Mouse (Mus musculus): ENCODE data around the gene Rab1b.

The Rab1b gene

GRCm38 (mm10) chr19:5069978-5070377 lies 36.9 kb downstream of the Rab1b start:
- ChIA-PET POLR2A (interaction anchor here in 3 of 4 experiments (0.6 to 11.3 kb wide), 5 partner anchors 10 to 46 kb away, joined by 3 to 197 read pairs (median 4); partner anchors contain the start of genes Rin1 (in 1 of the 3) and Slc29a2 (in 1 of the 3)), CTCF (interaction anchor here in 2 of 4 experiments (1.0 to 4.2 kb wide), 4 partner anchors 14 to 18 kb away, joined by 3 to 44 read pairs (median 15); partner anchors contain the start of genes Rin1 (in 1 of the 2) and Yif1a (in 1 of the 2))

DNA sequence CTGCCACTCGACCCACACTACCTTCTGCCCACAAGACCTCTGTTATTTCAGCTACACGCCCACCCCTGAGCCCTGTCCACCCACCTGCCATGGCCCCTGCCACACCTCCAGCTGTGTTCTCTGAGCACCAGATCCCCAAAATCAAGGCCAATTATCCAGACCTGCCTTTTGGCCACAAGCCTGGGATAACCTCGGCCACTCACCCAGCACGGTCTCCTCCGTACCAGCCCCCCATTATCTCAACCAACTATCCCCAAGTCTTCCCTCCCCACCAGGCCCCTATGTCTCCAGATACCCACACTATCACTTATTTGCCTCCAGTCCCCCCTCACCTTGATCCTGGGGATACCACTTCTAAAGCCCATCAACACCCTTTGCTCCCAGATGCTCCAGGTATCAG lies 37.4 kb downstream of the Rab1b start:
- ChIA-PET POLR2A (interaction anchor here in 3 of 4 experiments (0.7 to 11.3 kb wide), 5 partner anchors 9 to 46 kb away, joined by 3 to 197 read pairs (median 4); partner anchors contain the start of genes Rin1 (in 1 of the 3) and Slc29a2 (in 1 of the 3)), CTCF (interaction anchor here in 2 of 4 experiments (1.0 to 4.2 kb wide), 6 partner anchors 13 to 19 kb away, joined by 3 to 44 read pairs (median 4); partner anchors contain the start of genes Rin1 (in 1 of the 2) and Yif1a (in 1 of the 2))

DNA sequence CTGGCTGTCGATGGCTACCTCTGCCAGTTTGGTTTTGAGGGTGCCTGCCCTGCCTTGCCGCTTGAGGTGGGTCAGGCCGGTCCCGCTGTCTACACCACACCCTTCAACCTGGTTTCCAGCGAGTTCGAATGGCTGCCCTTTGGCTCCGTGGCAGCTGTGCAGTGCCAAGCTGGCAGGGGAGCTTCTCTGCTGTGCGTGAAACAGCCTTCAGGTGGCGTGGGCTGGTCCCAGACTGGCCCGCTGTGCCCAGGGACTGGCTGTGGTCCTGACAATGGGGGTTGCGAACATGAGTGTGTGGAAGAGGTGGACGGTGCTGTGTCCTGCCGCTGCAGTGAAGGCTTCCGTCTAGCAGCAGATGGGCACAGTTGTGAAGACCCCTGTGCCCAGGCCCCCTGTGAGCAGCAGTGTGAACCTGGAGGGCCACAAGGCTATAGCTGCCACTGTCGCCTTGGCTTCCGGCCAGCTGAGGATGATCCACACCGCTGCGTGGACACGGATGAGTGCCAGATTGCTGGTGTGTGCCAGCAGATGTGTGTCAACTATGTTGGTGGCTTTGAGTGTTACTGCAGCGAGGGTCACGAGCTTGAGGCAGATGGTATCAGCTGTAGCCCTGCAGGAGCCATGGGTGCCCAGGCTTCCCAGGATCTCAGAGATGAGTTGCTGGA lies 38.2 kb downstream of the Rab1b start:
- POLR2A ChIA-PET = interaction anchor here in 3 of 4 experiments (0.7 to 11.3 kb wide), 11 partner anchors 10 to 388 kb away, joined by 3 to 197 read pairs (median 4); partner anchors contain the start of genes AC124502.3 (in 1 of the 3), B4gat1 (in 1 of the 3), Rin1 (in 1 of the 3) and Slc29a2 (in 1 of the 3)
- CTCF ChIA-PET = interaction anchor here in 3 of 4 experiments (0.8 to 4.2 kb wide), 7 partner anchors 12 to 82 kb away, joined by 3 to 44 read pairs (median 4); partner anchors contain the start of genes Rin1 (in 1 of the 3) and Yif1a (in 1 of the 3)

GRCm38 (mm10) chr19:5067867-5068569 lies 38.9 kb downstream of the Rab1b start, which contains the start of gene Cd248:
TSS of gene Cd248 (plus strand) at chr19:5068078.
- ChIA-PET POLR2A (interaction anchor here (0.6 to 11.3 kb wide), 26 partner anchors 9 to 1515 kb away, joined by 3 to 197 read pairs (median 4); partner anchors contain the start of genes Yif1a (in 2 of the 4), AC124502.3 (in 1 of the 4), B4gat1 (in 1 of the 4) and Brms1 (in 1 of the 4)), CTCF (interaction anchor here (0.6 to 4.2 kb wide), 23 partner anchors 9 to 1366 kb away, joined by 3 to 44 read pairs (median 4); partner anchors contain the start of genes AC124502.3 (in 1 of the 4), B4gat1 (in 1 of the 4), Rab1b (in 1 of the 4) and Rin1 (in 1 of the 4))

GRCm38 (mm10) chr19:5067040-5067799 lies 39.7 kb downstream of the Rab1b start:
- ChIA-PET POLR2A (interaction anchor here (0.6 to 11.3 kb wide), 21 partner anchors 8 to 257 kb away, joined by 3 to 197 read pairs (median 4); partner anchors contain the start of genes Yif1a (in 2 of the 4), Brms1 (in 1 of the 4) and Rin1 (in 1 of the 4)), CTCF (interaction anchor here (0.6 to 4.2 kb wide), 17 partner anchors 8 to 488 kb away, joined by 3 to 44 read pairs (median 4); partner anchors contain the start of genes Rab1b (in 1 of the 4), Rin1 (in 1 of the 4) and Yif1a (in 1 of the 4))

GRCm38 (mm10) chr19:5065104-5065503 lies 41.8 kb downstream of the Rab1b start:
- ChIA-PET POLR2A (interaction anchor here in 3 of 4 experiments (0.6 to 11.3 kb wide), 3 partner anchors 9 to 252 kb away, joined by 3 to 197 read pairs (median 5); partner anchors contain the start of gene Rin1 (in 1 of the 3)), CTCF (interaction anchor here in 2 of 4 experiments (1.1 kb wide), 2 partner anchors 11 to 15 kb away, joined by 3 to 4 read pairs; partner anchors contain the start of gene Rin1 (in 1 of the 2))

DNA sequence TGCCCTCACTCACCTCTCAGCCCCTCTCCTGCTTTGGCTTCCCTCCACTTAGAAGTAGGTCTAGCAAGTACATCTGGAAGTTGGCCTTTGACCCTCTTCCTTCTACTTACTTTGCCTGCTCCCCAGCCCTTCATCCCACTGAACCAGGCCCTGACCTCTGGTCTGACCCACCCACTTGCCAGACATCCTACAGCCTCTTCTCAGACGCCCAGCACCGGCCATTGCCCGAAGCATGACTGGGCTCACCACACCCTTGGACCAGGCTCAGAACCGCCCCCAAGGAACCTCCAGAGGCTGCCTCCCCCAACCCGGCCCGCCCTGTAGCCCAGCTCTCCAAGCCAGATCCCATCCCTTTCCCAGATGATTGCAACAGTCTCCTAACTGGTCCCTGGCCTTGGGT lies 44.4 kb downstream of the Rab1b start:
- ChIA-PET CTCF (interaction anchor here in 3 of 4 experiments (0.6 to 3.0 kb wide), 4 partner anchors 9 to 76 kb away, joined by 3 to 13 read pairs (median 5); no protein-coding TSS in a partner anchor), POLR2A (interaction anchor here in 3 of 4 experiments (0.6 to 13.6 kb wide), 5 partner anchors 7 to 273 kb away, joined by 4 to 197 read pairs (median 25); partner anchors contain the start of genes Cd248 (in 1 of the 3) and Rin1 (in 1 of the 3))

DNA sequence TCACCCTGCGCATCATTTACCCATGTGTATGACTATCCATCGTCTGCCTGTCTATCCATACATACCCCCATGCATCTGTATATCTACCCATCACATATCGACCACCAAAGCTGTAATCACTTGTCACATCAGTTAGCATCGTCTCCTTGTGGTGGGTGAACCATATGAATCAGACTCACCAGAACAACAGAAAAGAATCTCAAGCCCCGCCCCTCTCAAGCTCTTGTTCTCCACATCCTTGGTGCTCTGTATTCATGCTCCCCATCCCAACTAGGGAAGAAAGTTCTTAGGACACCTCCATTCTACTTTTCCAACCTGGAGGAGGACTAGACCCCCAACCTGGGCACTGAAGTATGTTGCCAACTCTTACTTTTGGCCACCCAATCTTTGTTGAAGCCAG lies 44.8 kb downstream of the Rab1b start:
- ChIA-PET POLR2A (interaction anchor here in 3 of 4 experiments (1.7 to 13.6 kb wide), 4 partner anchors 8 to 10 kb away, joined by 7 to 197 read pairs (median 55); partner anchors contain the start of genes Cd248 (in 1 of the 3) and Rin1 (in 1 of the 3)), CTCF (interaction anchor here in 3 of 4 experiments (0.5 to 3.0 kb wide), 5 partner anchors 8 to 455 kb away, joined by 3 to 13 read pairs (median 7); no protein-coding TSS in a partner anchor)

- ChIA-PET CTCF (interaction anchor here in 3 of 4 experiments (0.6 to 3.0 kb wide), 9 partner anchors 8 to 105 kb away, joined by 3 to 13 read pairs (median 6); partner anchors contain the start of gene Rin1 (in 1 of the 3)), POLR2A (interaction anchor here (0.5 to 13.6 kb wide), 23 partner anchors 9 to 1211 kb away, joined by 3 to 197 read pairs (median 5); partner anchors contain the start of genes Rin1 (in 3 of the 4), AC124502.3 (in 1 of the 4), B4gat1 (in 1 of the 4) and Cd248 (in 1 of the 4))
Measured at GRCm38 (mm10) chr19:5060365-5061330, 46.2 kb downstream of the Rab1b start.

GRCm38 (mm10) chr19:5058801-5059771 lies 47.8 kb downstream of the Rab1b start:
- CTCF ChIA-PET = interaction anchor here in 3 of 4 experiments (0.5 to 11.3 kb wide), 22 partner anchors 8 to 682 kb away, joined by 3 to 201 read pairs (median 6); partner anchors contain the start of genes Cd248 (in 2 of the 3), AC124502.3 (in 1 of the 3), B4gat1 (in 1 of the 3) and Lrfn4 (in 1 of the 3)
- POLR2A ChIA-PET = interaction anchor here (0.6 to 13.6 kb wide), 42 partner anchors 8 to 537 kb away, joined by 3 to 197 read pairs (median 4); partner anchors contain the start of genes AC124502.3 (in 3 of the 4), B4gat1 (in 3 of the 4), Cd248 (in 3 of the 4) and Rin1 (in 3 of the 4)

GRCm38 (mm10) chr19:5057876-5058775 lies 48.7 kb downstream of the Rab1b start:
- CTCF ChIA-PET = interaction anchor here in 3 of 4 experiments (0.6 to 11.3 kb wide), 16 partner anchors 8 to 443 kb away, joined by 3 to 201 read pairs (median 6); partner anchors contain the start of genes Cd248 (in 2 of the 3), AC124502.3 (in 1 of the 3), B4gat1 (in 1 of the 3) and Lrfn4 (in 1 of the 3)
- POLR2A ChIA-PET = interaction anchor here (0.6 to 13.6 kb wide), 39 partner anchors 7 to 433 kb away, joined by 3 to 197 read pairs (median 4); partner anchors contain the start of genes AC124502.3 (in 3 of the 4), B4gat1 (in 3 of the 4), Rin1 (in 3 of the 4) and Slc29a2 (in 3 of the 4)

GRCm38 (mm10) chr19:5056251-5056650 lies 50.6 kb downstream of the Rab1b start:
- ChIA-PET POLR2A (interaction anchor here in 3 of 4 experiments (0.5 to 13.6 kb wide), 10 partner anchors 11 to 93 kb away, joined by 3 to 197 read pairs (median 4); partner anchors contain the start of genes AC124502.3 (in 1 of the 3), B4gat1 (in 1 of the 3), Brms1 (in 1 of the 3) and Cd248 (in 1 of the 3)), CTCF (interaction anchor here (0.5 to 11.3 kb wide), 33 partner anchors 11 to 400 kb away, joined by 3 to 201 read pairs (median 4); partner anchors contain the start of genes Cd248 (in 2 of the 4), Brms1 (in 1 of the 4), Slc29a2 (in 1 of the 4) and Yif1a (in 1 of the 4))

Data from embryonic stem cell, embryonic (primary cell).